Mouse (Mus musculus) erythroblast, embryonic 14.5 days (primary cell): ENCODE data around the gene Epha8.

Experiments used
- GATA1 ChIP-seq: IDR thresholded peaks from 2 replicates; pipeline ENCODE4 v1.6.1; 2012; ENCODE audit warnings: low read length, inconsistent platforms, mixed read lengths
- TAL1 ChIP-seq: IDR thresholded peaks from 3 replicates; pipeline ENCODE4 v1.6.1; 2012; ENCODE audit warnings: low read length, inconsistent platforms, mixed read lengths

GRCm38 (mm10) chr4:136977244-136977643 lies 20.6 kb upstream of the Epha8 start:
- no peak for TF ChIP-seq GATA1
- no peak for TF ChIP-seq TAL1
